Mouse (Mus musculus) heart, adult 8-10 months (tissue): ENCODE data around the gene Pdpr. TPM values are rescaled to one million over a fixed set of nuclear protein-coding genes. Genes with fewer than 3 reads are reported as not detected.
"Not testable (repeated sequence)": the region's sequence is repeated elsewhere in the genome, so short reads cannot be mapped to it uniquely, and the experiment has no call there.

Experiments
- DNase-seq: peaks from one replicate; pipeline ENCODE4 v3.0.0; 2022; ENCODE audit warnings: low spot score
- total RNA-seq, 4 experiments: library from RNA; stranded (reverse); gene quantifications; 2 replicates each; pipeline ENCODE4 v1.2.4; 2022

Gene Pdpr
- 100 to 1,000 TPM; 109 to 143 (median 124) TPM for total RNA-seq

- peak; percentile 88 for DNase-seq
Observed at GRCm38 (mm10) chr8:111093865-111094718, at the start of gene Pdpr. Pdpr (plus strand) TSS chr8:111094630.

DNA sequence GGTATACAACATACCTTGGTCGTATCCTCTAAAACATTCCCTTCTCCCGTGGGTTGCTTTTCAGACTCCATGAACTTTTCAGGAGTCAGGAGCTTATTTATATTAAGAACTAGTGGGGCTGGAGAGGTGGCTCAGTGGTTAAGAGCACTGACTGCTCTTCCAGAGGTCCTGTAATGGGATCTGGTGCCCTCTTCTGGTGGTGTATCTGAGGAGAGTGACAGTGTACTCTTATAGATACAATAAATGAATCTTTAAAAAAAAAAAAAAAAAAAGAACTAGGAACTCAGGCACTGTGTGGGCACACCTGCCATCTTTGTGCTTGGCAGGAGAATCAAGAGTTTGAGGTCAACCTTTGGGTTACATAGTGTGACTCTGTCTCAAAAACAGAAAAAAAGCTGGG, 45.7 kb upstream of the Pdpr start:
- no peak for DNase-seq

- DNase-seq = no peak
Observed at GRCm38 (mm10) chr8:111049106-111049505, 45.3 kb upstream of the Pdpr start.

- DNase-seq = no peak
Observed at GRCm38 (mm10) chr8:111053827-111054518, 40.5 kb upstream of the Pdpr start.

DNA sequence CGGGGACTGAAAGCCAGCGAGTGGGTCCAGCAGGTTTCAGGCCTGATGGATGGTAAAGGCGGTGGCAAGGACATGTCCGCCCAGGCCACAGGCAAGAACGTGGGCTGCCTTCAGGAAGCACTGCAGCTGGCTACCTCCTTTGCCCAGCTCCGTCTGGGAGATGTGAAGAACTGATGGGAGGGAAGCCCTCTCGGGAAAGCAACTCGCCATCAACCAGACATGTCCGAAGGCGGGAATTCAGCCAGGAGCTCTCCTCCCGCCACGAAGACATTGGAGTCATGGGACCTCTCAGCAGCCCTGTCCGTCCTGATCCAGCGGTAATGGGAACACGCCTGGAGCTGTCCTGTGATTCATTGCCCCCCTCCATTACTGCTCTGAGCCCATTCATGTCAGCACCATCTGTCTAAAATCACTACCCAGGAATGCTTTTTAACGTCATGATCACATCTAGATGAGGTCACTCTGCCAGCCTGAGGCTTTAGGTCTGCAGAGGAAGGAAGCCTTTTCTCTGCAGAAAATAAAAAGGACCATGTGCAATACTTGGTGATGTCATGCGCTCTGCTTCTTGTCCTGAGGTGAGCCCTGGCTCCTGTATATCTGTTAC, 39.3 kb upstream of the Pdpr start:
- no peak for DNase-seq

DNA sequence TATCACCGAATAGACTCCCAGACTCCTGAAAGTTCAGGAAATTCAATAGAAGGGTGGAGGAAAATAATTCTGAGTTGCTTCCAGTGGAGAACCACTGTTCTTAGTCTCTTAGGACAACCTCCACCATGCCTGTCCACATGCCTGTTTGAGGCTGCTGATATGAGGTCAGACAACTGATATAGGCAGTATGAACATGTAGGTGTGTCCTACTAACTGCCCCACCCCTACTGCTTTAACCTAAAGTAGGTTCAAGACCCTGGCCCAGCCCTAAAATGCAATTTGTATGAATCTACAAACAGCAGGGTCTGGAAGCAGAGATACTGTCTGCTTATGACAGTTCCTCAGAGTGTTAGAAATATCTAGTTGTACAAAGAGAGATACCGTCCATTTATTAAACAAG, 38.8 kb upstream of the Pdpr start:
- no peak for DNase-seq

DNA sequence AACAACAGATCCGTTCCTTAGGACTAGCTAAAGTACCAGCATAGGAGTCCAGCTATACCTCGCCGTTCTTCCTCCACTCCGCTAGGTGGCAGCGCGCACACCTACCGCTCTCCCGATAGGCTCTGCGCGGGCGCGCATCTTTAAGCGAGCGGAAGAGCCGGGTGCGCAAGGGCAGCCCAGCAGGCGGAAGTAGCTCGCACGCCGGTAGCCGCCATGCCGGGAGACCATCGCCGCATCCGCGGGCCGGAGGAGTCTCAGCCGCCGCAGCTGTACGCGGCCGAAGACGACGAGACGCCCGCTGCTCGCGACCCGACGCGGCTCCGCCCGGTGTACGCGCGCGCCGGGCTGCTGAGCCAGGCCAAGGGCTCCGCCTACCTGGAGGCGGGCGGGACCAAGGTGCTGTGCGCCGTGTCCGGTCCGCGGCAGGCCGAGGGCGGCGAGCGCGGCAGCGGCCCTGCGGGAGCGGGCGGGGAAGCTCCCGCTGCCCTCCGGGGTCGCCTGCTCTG, 38.2 kb upstream of the Pdpr start, which contains the start of gene Exosc6:
Exosc6 (plus strand) TSS at position 182 of the 506 bp plus-strand sequence.
- DNase-seq = peak; percentile 87

DNA sequence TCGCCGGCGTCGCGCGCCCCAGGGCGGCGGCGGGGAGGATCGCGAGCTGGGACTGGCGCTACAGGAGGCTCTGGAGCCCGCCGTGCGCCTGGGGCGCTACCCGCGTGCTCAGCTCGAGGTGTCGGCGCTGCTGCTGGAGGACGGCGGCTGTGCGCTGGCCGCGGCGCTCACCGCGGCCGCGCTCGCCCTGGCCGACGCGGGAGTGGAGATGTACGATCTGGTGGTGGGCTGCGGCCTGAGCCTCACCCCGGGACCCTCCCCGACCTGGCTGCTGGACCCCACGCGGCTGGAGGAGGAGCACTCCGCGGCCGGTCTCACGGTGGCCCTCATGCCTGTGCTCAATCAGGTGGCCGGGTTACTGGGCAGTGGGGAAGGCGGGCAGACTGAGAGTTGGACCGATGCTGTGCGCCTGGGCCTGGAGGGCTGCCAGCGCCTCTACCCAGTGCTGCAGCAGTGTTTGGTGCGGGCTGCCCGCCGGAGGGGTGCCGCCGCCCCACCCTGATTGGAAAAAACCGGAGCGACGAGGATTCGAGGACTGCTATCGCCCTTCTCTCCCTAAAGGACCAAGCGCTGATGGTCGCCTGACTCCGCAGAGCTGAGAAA, 37.6 kb upstream of the Pdpr start:
- DNase-seq = no peak

DNA sequence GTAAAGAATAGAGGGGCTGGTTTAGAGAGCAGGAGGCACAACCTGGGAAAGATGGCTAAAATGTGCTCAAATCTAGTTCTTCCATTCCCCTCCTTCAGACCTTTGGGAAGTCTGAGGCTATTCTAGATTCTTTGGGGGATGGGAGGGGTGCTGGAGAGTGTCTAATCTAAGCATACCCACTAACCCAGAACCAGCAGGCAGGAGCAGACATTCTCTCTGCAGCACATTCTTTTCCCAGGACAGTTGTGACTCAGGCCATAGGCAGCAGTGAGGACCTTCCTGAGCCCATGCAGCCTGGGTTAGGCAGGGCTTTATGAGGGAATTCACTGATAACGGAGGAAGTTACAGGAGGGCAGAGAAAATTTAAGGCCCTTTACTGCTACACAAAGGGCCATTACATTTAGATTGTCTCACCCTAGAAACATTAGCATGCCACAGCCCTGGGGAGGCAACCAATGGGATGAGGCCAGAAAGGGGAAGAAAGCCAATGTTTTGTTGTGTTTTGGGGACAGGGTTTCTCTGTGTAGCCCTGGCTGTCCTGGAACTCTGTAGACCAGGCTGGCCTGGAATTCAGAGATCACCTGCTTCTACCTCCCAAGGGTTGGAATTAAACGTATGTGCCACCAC, 35.4 kb upstream of the Pdpr start:
- DNase-seq = no peak

DNA sequence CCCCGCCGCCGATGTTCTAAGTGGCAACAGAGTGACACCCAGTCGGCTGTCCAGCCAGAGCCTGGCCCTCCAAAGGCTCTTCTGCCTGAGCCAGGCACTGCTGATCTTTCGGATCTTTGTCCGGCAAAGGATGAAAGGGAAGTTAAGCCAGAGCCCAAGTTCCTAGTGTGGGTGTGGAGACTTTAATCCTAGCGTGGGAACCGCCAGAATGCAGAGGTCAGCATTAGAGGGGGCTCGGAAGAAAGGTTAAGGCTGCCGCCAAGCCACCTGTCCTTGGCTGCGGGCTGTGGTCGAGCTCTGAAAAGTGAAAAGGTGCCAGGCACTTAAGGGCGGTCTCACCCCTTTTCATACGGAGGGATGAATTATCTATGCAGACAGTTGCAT, 32.8 kb upstream of the Pdpr start:
- no peak for DNase-seq

DNA sequence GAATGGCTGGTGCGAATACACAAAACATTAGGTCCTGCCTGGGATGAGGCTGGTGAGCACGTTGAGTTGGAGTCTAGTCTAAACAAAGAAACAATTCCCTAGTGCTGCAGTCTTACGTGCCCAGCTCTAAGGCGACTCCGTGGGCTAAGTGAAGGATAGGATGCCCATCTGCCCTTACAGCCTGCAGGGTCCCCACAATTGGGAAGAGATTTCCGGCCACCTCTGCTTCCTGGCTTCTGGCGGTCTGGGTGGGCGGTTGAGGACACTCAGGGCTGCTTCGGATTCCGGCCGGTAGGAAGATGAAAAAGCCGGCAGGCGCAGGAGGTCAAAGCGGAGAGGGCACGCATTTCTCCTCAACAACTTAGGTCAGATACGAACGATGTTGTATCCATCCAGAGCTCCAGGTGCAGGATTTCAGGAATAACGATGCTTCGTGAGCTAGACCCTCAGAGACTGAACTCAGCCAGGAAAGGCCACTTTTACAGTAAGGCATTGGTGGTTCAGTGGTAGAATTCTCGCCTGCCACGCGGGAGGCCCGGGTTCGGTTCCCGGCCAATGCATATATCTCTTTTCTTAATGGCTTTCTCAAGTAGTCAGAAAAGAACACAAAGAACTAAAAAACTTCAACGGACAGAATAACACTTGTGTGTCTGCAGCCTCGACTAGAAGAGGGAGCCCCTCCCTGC, 32.2 kb upstream of the Pdpr start:
- DNase-seq = peak; percentile 92

- no peak for DNase-seq
Observed at GRCm38 (mm10) chr8:111062893-111063292, 31.5 kb upstream of the Pdpr start.

- no peak for DNase-seq
Observed at GRCm38 (mm10) chr8:111066308-111066707, 28.1 kb upstream of the Pdpr start.

DNA sequence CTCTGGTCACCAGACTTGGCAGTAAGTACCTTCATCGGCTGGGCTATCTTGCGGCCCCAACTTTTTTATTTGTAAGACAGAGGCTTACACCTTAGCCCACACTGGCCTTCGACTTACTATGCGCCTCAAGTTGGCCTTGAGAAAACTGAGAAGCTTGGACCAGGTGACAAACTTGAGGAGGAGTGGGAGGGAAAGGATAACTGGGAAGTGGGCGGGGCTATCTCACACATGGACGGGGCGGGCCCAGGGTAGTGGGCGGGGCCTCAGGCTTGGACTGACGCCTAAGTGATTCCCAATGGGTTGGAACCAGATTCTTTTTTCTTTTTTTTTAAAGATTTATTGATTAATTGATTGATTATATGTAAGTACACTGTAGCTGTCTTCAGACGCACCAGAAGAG, 27.0 kb upstream of the Pdpr start:
- no peak for DNase-seq

DNA sequence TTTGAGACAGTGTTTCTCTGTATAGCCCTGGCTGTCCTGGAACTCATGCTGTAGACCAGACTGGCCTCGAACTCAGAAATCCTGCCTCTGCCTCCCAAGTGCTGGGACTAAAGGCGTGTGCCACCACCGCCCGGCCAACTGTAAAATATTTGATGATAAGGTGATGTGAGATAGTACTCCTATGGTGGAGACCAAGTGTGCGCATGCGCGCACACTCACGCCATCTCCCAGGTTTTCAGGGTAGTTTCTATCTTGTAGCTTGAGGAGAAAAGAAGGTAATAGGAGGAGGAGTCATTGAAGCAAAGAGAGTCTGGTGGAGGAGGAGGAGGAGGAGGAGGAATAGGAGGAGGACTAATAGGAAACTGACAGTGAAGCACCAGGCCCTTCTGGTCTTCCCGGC, 25.8 kb upstream of the Pdpr start:
- DNase-seq = not testable (repeated sequence)

DNA sequence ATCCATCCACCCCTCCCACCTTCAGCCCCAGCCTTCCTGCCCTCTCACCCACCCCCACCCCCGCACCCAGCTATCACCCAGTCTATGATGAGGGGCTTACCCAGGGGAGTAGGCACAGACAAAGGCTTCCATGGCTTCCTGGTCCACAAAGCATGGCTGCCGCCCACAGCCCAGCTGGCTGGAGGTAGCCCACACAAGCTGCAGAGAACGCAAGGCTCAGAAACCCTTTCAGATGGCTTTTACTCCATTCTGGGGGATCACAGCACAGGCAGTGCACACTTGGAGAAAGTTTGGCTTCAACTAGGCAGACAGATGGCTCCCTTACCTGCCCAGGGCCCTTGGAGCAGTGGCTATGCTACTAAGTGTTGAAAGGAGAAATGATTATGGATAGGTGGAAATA, 18.5 kb upstream of the Pdpr start:
- no peak for DNase-seq

- no peak for DNase-seq
Observed at GRCm38 (mm10) chr8:111079461-111079860, 15.0 kb upstream of the Pdpr start.

DNA sequence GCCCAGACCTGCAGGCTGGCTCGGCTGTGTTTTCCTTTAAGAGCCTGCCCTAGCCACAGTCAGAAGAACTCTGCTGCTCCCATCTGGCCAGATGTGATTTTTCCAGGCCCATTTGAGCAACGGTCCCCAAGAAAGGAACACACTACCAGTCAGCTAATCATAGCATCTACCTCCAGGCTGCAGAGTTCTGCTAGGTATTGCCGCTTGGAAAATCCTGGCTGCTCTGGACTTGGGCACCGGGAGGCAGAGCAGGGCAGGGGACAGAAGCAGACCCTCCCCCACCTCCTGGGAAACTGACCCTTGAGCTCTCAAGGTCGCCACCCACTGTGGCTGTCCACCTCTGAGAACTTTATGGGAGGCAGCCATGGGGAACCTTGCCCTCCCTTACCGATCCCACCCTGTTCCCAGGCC, 14.6 kb upstream of the Pdpr start:
- DNase-seq = no peak

GRCm38 (mm10) chr8:111081580-111082258, 12.7 kb upstream of the Pdpr start:
- DNase-seq = no peak

DNA sequence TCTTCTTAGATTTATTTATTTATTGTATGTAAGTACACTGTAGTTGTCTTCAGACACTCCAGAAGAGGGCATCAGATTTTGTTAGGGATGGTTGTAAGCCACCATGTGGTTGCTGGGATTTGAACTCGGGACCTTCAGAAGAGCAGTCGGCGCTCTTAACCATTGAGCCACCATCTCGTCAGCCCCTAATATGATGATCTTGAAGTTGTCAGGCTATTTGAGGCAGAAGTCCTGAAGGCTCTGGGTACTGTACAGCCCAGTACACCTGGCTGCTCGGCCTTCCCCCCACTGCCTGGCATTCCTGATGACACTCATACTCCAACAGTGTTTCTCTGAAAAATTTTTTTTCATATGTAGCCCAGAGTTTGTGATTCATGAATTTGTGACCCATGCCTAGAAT, 10.5 kb upstream of the Pdpr start:
- not testable (repeated sequence) for DNase-seq
